Mouse (Mus musculus): ENCODE results near the gene Gm17490. TPM values are rescaled to one million over a fixed set of nuclear protein-coding genes. Genes with fewer than 3 reads are reported as not detected.

Gene Gm17490
- polyA plus RNA-seq, 1 experiment from 2014 or later = not detected

DNA sequence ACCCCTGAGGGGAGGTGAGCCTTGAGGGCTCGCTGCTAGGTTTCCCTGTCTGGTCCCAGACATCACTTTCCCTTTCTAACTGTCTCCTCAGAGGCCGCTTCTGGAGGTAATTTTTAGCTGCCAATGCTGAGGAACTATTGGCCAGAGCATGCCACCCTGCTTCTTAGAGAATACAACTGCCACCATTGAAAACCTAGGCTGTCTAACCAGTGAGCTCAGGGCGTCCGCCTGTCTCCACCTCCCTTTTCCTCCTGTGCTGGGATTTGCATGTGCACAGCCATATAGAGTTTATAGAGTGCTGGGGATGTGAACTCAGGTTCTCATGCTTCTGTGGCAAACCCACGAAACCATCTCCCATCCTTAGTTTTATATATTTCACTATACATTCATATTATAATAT lies 27.7 kb upstream of the Gm17490 start:
- H3K27ac ChIP-seq (replicated peaks) = no peak overlapping the region
- WGBS (ENCODE audit: insufficient replicate concordance) = 44% methylated on average over 5 of the region's 5 CpGs

DNA sequence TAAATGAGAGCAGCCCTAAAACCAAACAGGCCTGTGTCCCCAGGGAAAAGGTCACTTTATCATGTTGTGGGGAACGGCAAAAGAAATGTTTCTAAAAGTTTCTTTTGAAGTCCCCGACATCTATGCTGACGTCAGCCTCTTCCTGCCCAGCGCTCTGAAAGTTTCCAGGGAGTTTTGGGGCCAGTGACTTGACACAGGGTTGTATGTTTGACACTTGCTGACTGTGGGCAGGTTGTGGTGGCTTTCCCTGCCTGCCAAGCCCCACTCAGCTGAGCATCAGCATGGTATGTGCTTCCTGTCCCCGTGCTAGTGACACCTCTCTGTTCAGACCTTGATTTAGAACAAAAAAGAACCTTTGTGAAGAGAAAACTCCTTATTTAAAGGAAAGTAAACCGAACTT lies 27.3 kb upstream of the Gm17490 start:
- Histone ChIP-seq H3K4me1 (replicated peaks) (no peaks in the 10 kb centered on the region), H3K27me3 (no peaks in the 10 kb centered on the region), H3K27ac (replicated peaks) (no peak overlapping the region), H3K36me3 (replicated peaks) (no peaks in the 10 kb centered on the region), H3K9ac (no peak overlapping the region), H3K9me3 (replicated peaks) (no peaks in the 10 kb centered on the region), H3K4me3 (replicated peaks) (no peak overlapping the region), H3K4me2 (no peak overlapping the region)
- WGBS (ENCODE audit: insufficient replicate concordance) = 20% methylated on average over 6 of the region's 6 CpGs
- ATAC-seq (ENCODE audit: insufficient read depth) = no peak

More for the DNA sequence above, 27.7 kb upstream of the Gm17490 start:
- Histone ChIP-seq H3K27me3 (no peaks in the 10 kb centered on the region), H3K9me3 (replicated peaks) (no peaks in the 10 kb centered on the region), H3K4me1 (replicated peaks) (no peaks in the 10 kb centered on the region), H3K4me3 (replicated peaks) (no peak overlapping the region), H3K4me2 (no peak overlapping the region), H3K9ac (no peak overlapping the region), H3K36me3 (replicated peaks) (no peaks in the 10 kb centered on the region)
- ATAC-seq (ENCODE audit: insufficient read depth) = no peak

DNA sequence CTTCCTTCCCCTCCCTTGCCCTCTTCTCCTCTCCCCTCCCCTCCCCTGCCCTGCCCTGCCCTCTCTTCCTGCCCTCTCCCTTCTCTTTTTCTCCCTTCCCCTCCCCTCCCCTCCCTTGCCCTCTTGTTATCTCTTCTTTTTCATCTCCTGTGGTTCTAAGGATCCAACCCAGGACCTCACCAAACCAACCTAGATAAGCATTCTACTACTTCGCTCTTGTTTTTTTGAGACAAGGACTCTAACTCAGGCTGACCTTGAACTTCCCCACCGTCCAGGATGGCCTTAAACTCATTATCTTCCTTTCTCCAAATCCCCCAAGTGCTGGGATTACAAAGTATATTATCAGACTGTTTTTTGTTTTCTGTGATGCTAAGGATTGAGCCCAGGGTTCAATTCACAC lies 26.7 kb upstream of the Gm17490 start:
- Histone ChIP-seq H3K4me3 (replicated peaks) (no peak overlapping the region), H3K36me3 (replicated peaks) (no peaks in the 10 kb centered on the region), H3K4me2 (no peak overlapping the region), H3K4me1 (replicated peaks) (no peaks in the 10 kb centered on the region), H3K27me3 (no peaks in the 10 kb centered on the region), H3K9me3 (replicated peaks) (no peaks in the 10 kb centered on the region), H3K9ac (no peak overlapping the region), H3K27ac (replicated peaks) (no peak overlapping the region)
- ATAC-seq (ENCODE audit: insufficient read depth) = no peak
- 22% methylated on average over 2 of the region's 2 CpGs for WGBS (ENCODE audit: insufficient replicate concordance)

DNA sequence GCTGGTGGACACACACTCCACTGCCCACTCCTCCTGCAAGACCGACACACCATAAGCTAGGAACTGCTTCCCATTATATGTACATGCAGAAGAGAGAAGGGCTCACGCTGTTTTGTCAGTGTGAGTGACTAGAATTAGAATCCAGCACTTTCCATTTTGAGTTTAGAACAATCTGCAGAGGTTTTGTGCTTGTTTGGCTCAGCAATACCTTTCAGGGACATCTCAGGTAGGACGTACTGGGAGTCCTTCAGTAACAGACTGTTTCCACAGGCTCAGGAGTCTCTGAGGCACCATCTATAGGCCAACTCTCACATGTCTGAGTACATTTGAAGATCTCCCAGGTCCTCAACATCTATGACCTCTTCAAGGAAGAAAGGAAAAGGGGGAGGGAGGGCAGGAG lies 26.1 kb upstream of the Gm17490 start:
- no peak for ATAC-seq (ENCODE audit: insufficient read depth)
- no peak overlapping the region for H3K4me2 ChIP-seq
- WGBS (ENCODE audit: insufficient replicate concordance) = 60% methylated on average over 3 of the region's 3 CpGs
- H3K36me3 ChIP-seq (replicated peaks) = no peaks in the 10 kb centered on the region
- H3K27ac ChIP-seq (replicated peaks) = no peak overlapping the region
- H3K4me1 ChIP-seq (replicated peaks) = no peaks in the 10 kb centered on the region
- H3K27me3 ChIP-seq = no peaks in the 10 kb centered on the region
- H3K9ac ChIP-seq = no peak overlapping the region
- no peaks in the 10 kb centered on the region for H3K9me3 ChIP-seq (replicated peaks)
- H3K4me3 ChIP-seq (replicated peaks) = no peak overlapping the region

DNA sequence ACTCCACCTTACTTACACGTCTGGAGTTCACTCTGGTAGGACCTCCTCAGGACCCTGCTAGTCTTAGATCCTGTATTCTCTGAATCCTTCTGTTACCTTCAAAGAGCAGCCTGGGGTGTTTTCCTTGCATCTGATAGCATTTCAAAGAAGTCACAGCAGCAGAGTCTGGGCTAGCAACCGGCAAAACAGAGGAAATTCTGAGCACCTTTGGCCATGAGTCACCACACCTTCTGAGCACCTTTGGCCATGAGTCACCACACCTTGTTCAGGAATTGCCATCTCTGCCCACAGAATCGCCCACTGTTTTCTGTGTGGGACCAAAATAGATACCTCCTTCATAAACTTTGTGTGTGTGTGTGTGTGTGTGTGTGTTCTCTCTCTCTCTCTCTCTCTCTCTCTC lies 25.4 kb upstream of the Gm17490 start:
- 41% methylated on average over 3 of the region's 3 CpGs for WGBS (ENCODE audit: insufficient replicate concordance)
- H3K27me3 ChIP-seq = no peaks in the 10 kb centered on the region
- H3K36me3 ChIP-seq (replicated peaks) = no peaks in the 10 kb centered on the region
- no peaks in the 10 kb centered on the region for H3K4me1 ChIP-seq (replicated peaks)
- H3K9me3 ChIP-seq (replicated peaks) = no peaks in the 10 kb centered on the region
- H3K4me3 ChIP-seq (replicated peaks) = no peak overlapping the region
- H3K27ac ChIP-seq (replicated peaks) = no peak overlapping the region
- no peak overlapping the region for H3K4me2 ChIP-seq
- ATAC-seq (ENCODE audit: insufficient read depth) = no peak
- H3K9ac ChIP-seq = no peak overlapping the region

DNA sequence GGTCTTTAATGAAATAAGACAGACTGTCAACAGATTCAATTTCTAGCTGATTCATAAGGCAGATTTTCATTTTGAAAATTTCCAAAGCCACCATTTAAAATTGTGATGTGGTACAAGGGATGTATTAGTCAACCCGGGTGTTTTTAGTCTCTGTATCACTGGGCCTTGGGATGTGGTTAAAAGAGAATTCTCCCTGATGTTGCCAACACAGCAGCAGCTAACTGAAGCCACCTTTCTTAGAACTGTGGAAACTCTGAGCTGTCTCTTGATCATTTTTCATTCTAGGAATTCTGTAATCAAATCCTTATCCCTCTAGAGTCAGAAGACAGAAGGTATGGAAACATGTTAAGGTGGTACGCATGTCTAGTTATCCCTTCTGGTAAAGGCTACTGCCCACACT lies 19.2 kb upstream of the Gm17490 start:
- 62% methylated on average over 2 of the region's 2 CpGs for WGBS (ENCODE audit: insufficient replicate concordance)
- H3K4me1 ChIP-seq (replicated peaks) = no peaks in the 10 kb centered on the region

DNA sequence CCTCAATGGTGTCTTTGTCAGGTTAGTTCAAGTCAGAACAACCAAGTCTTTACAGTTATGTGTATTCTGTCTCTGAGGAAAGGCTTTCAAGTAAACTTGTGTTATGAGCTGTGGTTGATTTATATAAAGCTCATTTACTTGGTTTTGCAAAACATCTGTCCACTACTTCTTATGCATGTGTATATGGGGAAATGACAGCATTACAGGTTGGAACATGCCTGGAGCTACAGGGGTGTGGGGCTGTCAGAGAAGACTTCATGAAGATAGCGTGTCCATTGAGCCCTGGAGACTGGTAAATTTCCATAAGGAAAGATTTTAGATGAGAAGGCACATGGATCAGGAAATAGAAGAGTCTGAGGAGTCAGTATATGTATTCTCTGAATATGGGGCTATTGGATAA lies 18.0 kb upstream of the Gm17490 start:
- Histone ChIP-seq H3K27ac (replicated peaks) (no peak overlapping the region), H3K9me3 (replicated peaks) (no peaks in the 10 kb centered on the region), H3K4me1 (replicated peaks) (no peaks in the 10 kb centered on the region), H3K36me3 (replicated peaks) (no peaks in the 10 kb centered on the region), H3K4me3 (replicated peaks) (no peak overlapping the region), H3K4me2 (no peak overlapping the region), H3K9ac (no peak overlapping the region), H3K27me3 (no peaks in the 10 kb centered on the region)
- ATAC-seq (ENCODE audit: insufficient read depth) = no peak
- WGBS (ENCODE audit: insufficient replicate concordance) = 53% methylated on average over 1 of the region's 1 CpGs

More for the DNA sequence above, 19.2 kb upstream of the Gm17490 start:
- H3K9me3 ChIP-seq (replicated peaks) = no peaks in the 10 kb centered on the region
- H3K4me3 ChIP-seq (replicated peaks) = no peak overlapping the region
- no peak overlapping the region for H3K27ac ChIP-seq (replicated peaks)
- H3K9ac ChIP-seq = no peak overlapping the region
- H3K36me3 ChIP-seq (replicated peaks) = no peaks in the 10 kb centered on the region
- no peaks in the 10 kb centered on the region for H3K27me3 ChIP-seq
- ATAC-seq (ENCODE audit: insufficient read depth) = no peak
- no peak overlapping the region for H3K4me2 ChIP-seq

DNA sequence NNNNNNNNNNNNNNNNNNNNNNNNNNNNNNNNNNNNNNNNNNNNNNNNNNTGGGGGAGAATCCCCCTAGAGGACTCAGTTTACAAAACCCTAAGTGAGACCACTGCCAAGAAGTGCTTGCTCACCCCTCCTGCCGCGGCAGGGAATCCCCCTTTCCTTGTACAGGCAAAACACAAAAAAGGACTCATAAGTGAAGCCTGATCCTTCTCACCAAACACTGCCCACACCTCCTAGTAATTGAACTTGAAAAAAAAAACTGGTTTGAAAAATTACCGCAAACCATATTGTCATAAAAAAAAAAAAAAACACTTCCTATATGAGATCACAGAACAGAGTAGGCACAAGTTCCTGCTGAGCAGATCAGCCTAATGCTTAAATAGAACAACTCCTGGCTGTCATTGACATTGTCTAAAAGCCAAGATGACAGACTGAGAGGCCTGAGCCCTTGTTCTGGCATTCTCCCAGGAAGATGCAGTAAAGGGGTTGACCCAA lies 16.4 kb upstream of the Gm17490 start, which contains the start of gene Il2ra:
TSS of gene Il2ra (plus strand) at position 357 of the 491 bp plus-strand sequence.
- H3K36me3 ChIP-seq (replicated peaks) = no peaks in the 10 kb centered on the region
- no peak within 1 kb of the TSS for H3K27ac ChIP-seq (replicated peaks)
- no peaks in the 10 kb centered on the region for H3K27me3 ChIP-seq
- no peak within 1 kb of the TSS for H3K9ac ChIP-seq
- ATAC-seq (ENCODE audit: insufficient read depth) = no peak
- no peaks in the 10 kb centered on the region for H3K4me1 ChIP-seq (replicated peaks)
- no peak within 1 kb of the TSS for H3K4me3 ChIP-seq (replicated peaks)
- WGBS (ENCODE audit: insufficient replicate concordance) = 69% methylated on average over 3 of the region's 3 CpGs
- H3K9me3 ChIP-seq (replicated peaks) = no peaks in the 10 kb centered on the region
- no peak within 1 kb of the TSS for H3K4me2 ChIP-seq

DNA sequence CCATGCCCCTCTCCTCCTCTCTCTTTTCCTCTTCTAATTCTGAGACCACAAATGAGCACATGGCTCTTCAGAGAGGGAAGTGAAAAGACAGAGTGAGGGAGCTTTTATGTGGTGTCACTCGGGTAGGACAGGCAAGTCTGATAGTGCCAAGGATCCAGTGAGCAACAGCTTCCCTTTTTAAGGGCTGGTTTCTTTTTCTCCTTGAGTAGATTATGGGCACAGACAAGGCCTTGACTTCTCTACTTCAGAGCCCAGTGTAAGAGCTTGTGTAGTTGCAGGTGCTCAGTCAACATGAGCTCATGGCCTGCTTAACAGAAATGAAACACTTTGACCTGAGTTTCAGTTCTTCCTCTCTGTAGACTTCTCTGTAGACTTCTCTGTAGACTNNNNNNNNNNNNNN lies 11.1 kb upstream of the Gm17490 start:
- Histone ChIP-seq H3K4me1 (replicated peaks) (no peaks in the 10 kb centered on the region), H3K4me3 (replicated peaks) (no peak overlapping the region), H3K4me2 (no peak overlapping the region), H3K27me3 (no peaks in the 10 kb centered on the region), H3K27ac (replicated peaks) (no peak overlapping the region), H3K9me3 (replicated peaks) (no peaks in the 10 kb centered on the region), H3K9ac (no peak overlapping the region), H3K36me3 (replicated peaks) (no peaks in the 10 kb centered on the region)
- ATAC-seq (ENCODE audit: insufficient read depth) = no peak
- 9% methylated on average over 1 of the region's 1 CpGs for WGBS (ENCODE audit: insufficient replicate concordance)

DNA sequence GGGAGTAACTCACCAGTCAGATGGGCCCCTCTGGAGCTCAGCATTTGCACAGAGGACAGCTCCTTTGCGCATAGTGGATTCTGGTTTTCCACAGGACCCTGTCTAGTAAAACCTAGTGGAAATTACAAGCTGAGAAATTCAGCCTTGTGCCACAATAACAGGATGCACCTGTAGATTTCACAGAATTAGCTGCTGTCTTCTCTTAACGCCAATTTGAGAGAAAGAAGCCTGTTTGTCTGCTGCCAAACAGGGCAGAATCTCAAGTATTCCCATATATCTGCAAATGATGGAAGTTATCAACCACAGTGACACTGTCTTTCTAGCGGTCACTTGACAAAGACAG lies 10.0 kb upstream of the Gm17490 start:
- Histone ChIP-seq H3K27me3 (no peaks in the 10 kb centered on the region), H3K4me1 (replicated peaks) (no peaks in the 10 kb centered on the region), H3K27ac (replicated peaks) (no peak overlapping the region), H3K9ac (no peak overlapping the region), H3K9me3 (replicated peaks) (no peaks in the 10 kb centered on the region), H3K4me3 (replicated peaks) (no peak overlapping the region), H3K4me2 (no peak overlapping the region), H3K36me3 (replicated peaks) (no peaks in the 10 kb centered on the region)
- no peak for ATAC-seq (ENCODE audit: insufficient read depth)
- WGBS (ENCODE audit: insufficient replicate concordance) = 62% methylated on average over 3 of the region's 3 CpGs

DNA sequence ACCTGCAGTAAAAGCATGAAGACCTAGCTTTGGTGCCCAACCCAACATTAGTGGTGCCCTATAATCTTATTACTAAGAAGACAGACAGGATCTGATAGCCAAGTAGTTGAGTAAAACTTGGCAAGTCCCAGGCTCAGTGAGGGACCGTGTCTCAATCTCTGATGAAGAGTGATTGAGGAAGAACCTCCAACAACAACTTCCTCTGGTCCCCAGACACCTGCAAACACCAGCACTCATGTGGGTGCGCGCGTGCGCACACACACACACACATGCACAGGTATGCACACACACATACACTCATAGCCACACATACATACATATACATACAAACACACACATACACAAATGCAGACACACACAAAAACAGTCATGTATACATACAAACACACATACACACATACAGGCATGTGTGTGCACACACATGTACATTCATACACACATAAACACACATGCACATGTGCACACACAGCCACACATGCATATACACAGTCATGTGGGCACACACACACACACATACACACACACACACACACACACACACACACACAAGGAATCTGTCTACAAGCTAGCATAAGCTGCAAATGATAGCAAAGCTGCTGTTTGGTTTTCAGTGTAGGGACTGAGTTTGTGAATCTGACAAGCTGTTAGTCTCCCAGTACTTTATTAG lies 9.5 kb upstream of the Gm17490 start:
- Histone ChIP-seq H3K27me3 (no peaks in the 10 kb centered on the region), H3K4me2 (no peak overlapping the region), H3K9me3 (replicated peaks) (no peaks in the 10 kb centered on the region), H3K4me3 (replicated peaks) (no peak overlapping the region), H3K27ac (replicated peaks) (no peak overlapping the region), H3K4me1 (replicated peaks) (no peaks in the 10 kb centered on the region), H3K9ac (no peak overlapping the region), H3K36me3 (replicated peaks) (no peaks in the 10 kb centered on the region)
- WGBS (ENCODE audit: insufficient replicate concordance) = 76% methylated on average over 5 of the region's 5 CpGs
- ATAC-seq (ENCODE audit: insufficient read depth) = no peak

DNA sequence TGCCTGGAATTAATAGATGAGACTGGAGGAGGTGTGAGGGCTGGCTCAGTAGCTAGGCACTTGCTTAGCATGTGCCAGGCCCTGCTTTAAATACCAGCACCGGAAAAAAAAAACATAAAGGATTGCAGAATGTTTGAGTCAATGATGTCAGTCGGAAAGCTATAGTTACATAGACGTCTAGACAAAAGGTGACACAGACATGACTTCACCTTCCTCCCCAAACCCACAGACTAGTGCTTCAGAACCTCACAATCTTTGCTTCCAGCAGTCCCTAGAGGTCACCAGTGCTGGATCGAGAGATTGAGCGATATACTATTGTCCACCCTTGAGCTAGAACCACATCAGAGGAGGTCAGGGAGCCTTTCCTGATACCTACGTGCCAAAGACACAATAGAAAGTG lies 9.0 kb upstream of the Gm17490 start:
- H3K9me3 ChIP-seq (replicated peaks) = no peaks in the 10 kb centered on the region
- H3K27ac ChIP-seq (replicated peaks) = no peak overlapping the region
- 66% methylated on average over 6 of the region's 6 CpGs for WGBS (ENCODE audit: insufficient replicate concordance)
- no peak for ATAC-seq (ENCODE audit: insufficient read depth)
- H3K4me3 ChIP-seq (replicated peaks) = no peak overlapping the region
- no peak overlapping the region for H3K4me2 ChIP-seq
- no peaks in the 10 kb centered on the region for H3K27me3 ChIP-seq
- H3K36me3 ChIP-seq (replicated peaks) = no peaks in the 10 kb centered on the region
- no peaks in the 10 kb centered on the region for H3K4me1 ChIP-seq (replicated peaks)
- no peak overlapping the region for H3K9ac ChIP-seq

Measured in liver, embryonic 15.5 days (tissue).